Comparison of ENCODE assay signal across 8 mouse cellular contexts in genomic region chr6:4749091-4749490, GRCm38 (mm10). TPM values are rescaled to one million over a fixed set of nuclear protein-coding genes. Genes with fewer than 3 reads are reported as not detected.
DNase-seq lines count a peak whose midpoint lies in the region; ATAC-seq and TF ChIP-seq lines count a peak whose summit lies in the region.

No protein-coding gene starts in this region.

- H3K27ac ChIP-seq in hindbrain, postnatal 0 days: no peak overlapping the region

- no peaks in the 10 kb centered on the region for H3K36me3 ChIP-seq in hindbrain, postnatal 0 days (ENCODE audit: insufficient read depth, low read length)

- H3K4me2 ChIP-seq in hindbrain, postnatal 0 days (ENCODE audit: low read depth, low read length): peak overlapping the region; percentile 64

- peak overlapping the region; percentile 45 for H3K4me3 ChIP-seq in hindbrain, postnatal 0 days (ENCODE audit: low read length)

- no peaks in the 10 kb centered on the region for H3K27me3 ChIP-seq in hindbrain, postnatal 0 days (ENCODE audit: insufficient read depth, low read length)

- ATAC-seq in hindbrain, postnatal 0 days: peak; percentile 96

- WGBS in hindbrain, postnatal 0 days: 65% methylated on average over 18 of the region's 22 CpGs

- peak; percentile 91 for DNase-seq in adrenal gland, adult 18-20 months (ENCODE audit: low spot score in 2 of 2)
- DNase-seq in embryo, embryonic 11 days: peak; percentile 93
- peak; percentile 93 for DNase-seq in gastrocnemius, postnatal 10 days
- DNase-seq in hindbrain, postnatal 0 days (ENCODE audit: low spot score): peak; percentile 95
- peak; percentile 90 for DNase-seq in left cerebral cortex, adult 11 months (ENCODE audit: low spot score)
- DNase-seq in lung, postnatal 14 days: peak; percentile 94
- DNase-seq in ovary, postnatal 14 days (ENCODE audit: low spot score): peak; percentile 88
- peak; percentile 81 for DNase-seq in thymus, postnatal 0 days (ENCODE audit: low spot score)

- 0 out of 2 replicates have a peak, but pooled peaks cover 4% of the 10 kb centered on the region for H3K9me3 ChIP-seq in hindbrain, postnatal 0 days (ENCODE audit: low read length)

- no peaks in the 10 kb centered on the region for H3K4me1 ChIP-seq in hindbrain, postnatal 0 days (ENCODE audit: insufficient read depth, low read length)

- peak; percentile 16; the same call in 1 of the 2 replicates for TF ChIP-seq CTCF in hindbrain, postnatal 0 days (IDR thresholded peaks at IDR 0.05; ENCODE audit: low read depth)

- H3K9ac ChIP-seq in hindbrain, postnatal 0 days (replicated peaks; ENCODE audit: low read length): no peak overlapping the region

RNA-seq across cellular contexts. Expression of gene Peg10, which starts 2.0 kb away (rescaled TPM):
- 100 to 1,000 TPM; 324 to 506 TPM for total RNA-seq in adrenal gland, adult 18-20 months (2021)
- 10 to 100 TPM; 27.9 to 37.8 TPM for total RNA-seq in gastrocnemius, postnatal 10 days (2021)
- total RNA-seq in hindbrain, postnatal 0 days (2014; rRNA removed): 58.1 and 59.6 TPM in 2 replicates
- polyA plus RNA-seq in hindbrain, postnatal 0 days (2015; fragmentation: Nextera tagmentation; extraction: Ambion mirVana): 3.9 and 4.0 TPM in 2 replicates
- polyA plus RNA-seq in thymus, postnatal 0 days (2015; fragmentation: Nextera tagmentation; extraction: Ambion mirVana): 0.17 and 0.19 TPM in 2 replicates

RNA-seq across cellular contexts. Expression of gene Sgce, which starts 2.1 kb away (rescaled TPM):
- total RNA-seq in adrenal gland, adult 18-20 months (2021): 10 to 100 TPM; 70.9 to 72.3 TPM
- 10 to 100 TPM; 36.2 to 43.2 TPM for total RNA-seq in gastrocnemius, postnatal 10 days (2021)
- 25.5 and 29.7 TPM in 2 replicates for total RNA-seq in hindbrain, postnatal 0 days (2014; rRNA removed)
- polyA plus RNA-seq in hindbrain, postnatal 0 days (2015; fragmentation: Nextera tagmentation; extraction: Ambion mirVana): 46.2 and 51.3 TPM in 2 replicates
- polyA plus RNA-seq in thymus, postnatal 0 days (2015; fragmentation: Nextera tagmentation; extraction: Ambion mirVana): 9.7 and 10.2 TPM in 2 replicates
